Mouse (Mus musculus): Measurements from ENCODE around the gene Pard6b. TPM values are rescaled to one million over a fixed set of nuclear protein-coding genes. Genes with fewer than 3 reads are reported as not detected.
"Not testable (repeated sequence)": the region's sequence is repeated elsewhere in the genome, so short reads cannot be mapped to it uniquely, and the experiment has no call there.

Pard6b gene
- total RNA-seq, 2 experiments from 2014 or later = 4.9 to 5.4 TPM

GRCm38 (mm10) chr2:168086839-168087238, 6.0 kb downstream of the Pard6b start:
- DNase-seq (ENCODE audit: low spot score in 2 of 2) = no peak
- intact Hi-C loops (cut with DNase I) = loop anchor here (10.0 kb wide), 1 partner anchor 162 kb away; no protein-coding TSS in a partner anchor

- intact Hi-C loops (cut with DNase I) = loop anchor here (10.0 kb wide), 1 partner anchor 407 kb away; the partner anchor contains the start of genes Cebpb and Tmem189
- no peak for DNase-seq (ENCODE audit: low spot score in 2 of 2)
Measured at GRCm38 (mm10) chr2:168091560-168091959, 10.8 kb downstream of the Pard6b start.

GRCm38 (mm10) chr2:168093077-168093476, 12.3 kb downstream of the Pard6b start:
- no peak for DNase-seq (ENCODE audit: low spot score in 2 of 2)
- intact Hi-C loops (cut with DNase I) = loop anchor here (10.0 kb wide), 1 partner anchor 408 kb away; the partner anchor contains the start of genes Cebpb and Tmem189

- peak in 1 of 2 experiments; percentile 56 for DNase-seq (ENCODE audit: low spot score in 2 of 2)
- intact Hi-C loops (cut with DNase I) = loop anchor here (10.0 kb wide), 1 partner anchor 410 kb away; the partner anchor contains the start of genes Cebpb and Tmem189
Measured at GRCm38 (mm10) chr2:168095077-168095476, 14.3 kb downstream of the Pard6b start.

GRCm38 (mm10) chr2:168096487-168096886, 15.7 kb downstream of the Pard6b start:
- DNase-seq (ENCODE audit: low spot score in 2 of 2) = no peak
- intact Hi-C loops (cut with DNase I) = loop anchor here (10.0 kb wide), 1 partner anchor 412 kb away; the partner anchor contains the start of genes Cebpb and Tmem189

GRCm38 (mm10) chr2:168098040-168098439, 17.2 kb downstream of the Pard6b start:
- intact Hi-C loops (cut with DNase I) = loop anchor here (10.0 kb wide), 1 partner anchor 413 kb away; the partner anchor contains the start of genes Cebpb and Tmem189
- peak; percentile 73 to 78 for DNase-seq (ENCODE audit: low spot score in 2 of 2)

GRCm38 (mm10) chr2:168100008-168100407, 19.2 kb downstream of the Pard6b start:
- intact Hi-C loops (cut with DNase I) = no loop called here
- no peak for DNase-seq (ENCODE audit: low spot score in 2 of 2)

GRCm38 (mm10) chr2:168101805-168102204, 21.0 kb downstream of the Pard6b start:
- intact Hi-C loops (cut with DNase I) = no loop called here
- no peak for DNase-seq (ENCODE audit: low spot score in 2 of 2)

GRCm38 (mm10) chr2:168103341-168103740, 22.5 kb downstream of the Pard6b start:
- no peak for DNase-seq (ENCODE audit: low spot score in 2 of 2)
- intact Hi-C loops (cut with DNase I) = no loop called here

- peak in 1 of 2 experiments; percentile 25 for DNase-seq (ENCODE audit: low spot score in 2 of 2)
- intact Hi-C loops (cut with DNase I) = no loop called here
Measured at GRCm38 (mm10) chr2:168104375-168105144, 23.8 kb downstream of the Pard6b start.

- DNase-seq (ENCODE audit: low spot score in 2 of 2) = peak in 1 of 2 experiments; percentile 23
- intact Hi-C loops (cut with DNase I) = no loop called here
Measured at GRCm38 (mm10) chr2:168105271-168105670, 24.5 kb downstream of the Pard6b start.

- peak; percentile 89 to 94 for DNase-seq (ENCODE audit: low spot score in 2 of 2)
- intact Hi-C loops (cut with DNase I) = no loop called here
Measured at GRCm38 (mm10) chr2:168106701-168107178, 25.9 kb downstream of the Pard6b start.

- DNase-seq (ENCODE audit: low spot score in 2 of 2) = no peak
- intact Hi-C loops (cut with DNase I) = no loop called here
Measured at GRCm38 (mm10) chr2:168107356-168107755, 26.6 kb downstream of the Pard6b start.

GRCm38 (mm10) chr2:168107901-168108300, 27.1 kb downstream of the Pard6b start:
- intact Hi-C loops (cut with DNase I) = not testable (repeated sequence)

GRCm38 (mm10) chr2:168111902-168112301, 31.1 kb downstream of the Pard6b start:
- intact Hi-C loops (cut with DNase I) = loop anchor here (10.0 kb wide), 1 partner anchor 333 kb away; no protein-coding TSS in a partner anchor
- DNase-seq (ENCODE audit: low spot score in 2 of 2) = peak; percentile 78 to 83

More at GRCm38 (mm10) chr2:168107901-168108300, 27.1 kb downstream of the Pard6b start:
- DNase-seq (ENCODE audit: low spot score in 2 of 2) = peak in 1 of 2 experiments; percentile 9

GRCm38 (mm10) chr2:168113263-168113662, 32.5 kb downstream of the Pard6b start:
- intact Hi-C loops (cut with DNase I) = loop anchor here (10.0 kb wide), 1 partner anchor 332 kb away; no protein-coding TSS in a partner anchor
- DNase-seq (ENCODE audit: low spot score in 2 of 2) = no peak

GRCm38 (mm10) chr2:168113692-168114091, 32.9 kb downstream of the Pard6b start:
- intact Hi-C loops (cut with DNase I) = loop anchor here (10.0 kb wide), 1 partner anchor 331 kb away; no protein-coding TSS in a partner anchor
- peak in 1 of 2 experiments; percentile 69 for DNase-seq (ENCODE audit: low spot score in 2 of 2)

GRCm38 (mm10) chr2:168114699-168115350, 34.0 kb downstream of the Pard6b start:
- DNase-seq (ENCODE audit: low spot score in 2 of 2) = peak; percentile 72 to 90
- intact Hi-C loops (cut with DNase I) = loop anchor here (10.0 kb wide), 1 partner anchor 330 kb away; no protein-coding TSS in a partner anchor

- DNase-seq (ENCODE audit: low spot score in 2 of 2) = no peak
- intact Hi-C loops (cut with DNase I) = loop anchor here (2.0 to 10.0 kb wide), 2 partner anchors 89 to 329 kb away; no protein-coding TSS in a partner anchor
Measured at GRCm38 (mm10) chr2:168115826-168116225, 35.0 kb downstream of the Pard6b start.

Data from left cerebral cortex, postnatal 14 days (tissue).